Mouse (Mus musculus): ENCODE data around the gene Fignl1.

Gene Fignl1

GRCm38 (mm10) chr11:11808820-11809403 lies at the start of gene Fignl1:
TSS of gene Fignl1 (minus strand) at chr11:11808962.
- peak; percentile 90 for DNase-seq

- no peak for DNase-seq
These were observed 48.2 kb upstream of the Fignl1 start for GRCm38 (mm10) chr11:11856959-11857358.

GRCm38 (mm10) chr11:11855685-11856131 lies 46.9 kb upstream of the Fignl1 start:
- no peak for DNase-seq

GRCm38 (mm10) chr11:11855061-11855672 lies 46.4 kb upstream of the Fignl1 start:
- no peak for DNase-seq

GRCm38 (mm10) chr11:11853731-11854461 lies 45.1 kb upstream of the Fignl1 start:
- no peak for DNase-seq

- no peak for DNase-seq
These were observed 43.3 kb upstream of the Fignl1 start for GRCm38 (mm10) chr11:11851957-11852505.

GRCm38 (mm10) chr11:11850476-11851267 lies 41.9 kb upstream of the Fignl1 start:
- DNase-seq: no peak

GRCm38 (mm10) chr11:11849513-11850311 lies 41.0 kb upstream of the Fignl1 start:
- DNase-seq: no peak

- DNase-seq: no peak
These were observed 39.7 kb upstream of the Fignl1 start for GRCm38 (mm10) chr11:11848467-11848866.

GRCm38 (mm10) chr11:11845044-11845443 lies 36.3 kb upstream of the Fignl1 start:
- DNase-seq: no peak

- DNase-seq: peak; percentile 33
These were observed 35.7 kb upstream of the Fignl1 start for GRCm38 (mm10) chr11:11844367-11844971.

- no peak for DNase-seq
These were observed 32.8 kb upstream of the Fignl1 start for GRCm38 (mm10) chr11:11841590-11841989.

GRCm38 (mm10) chr11:11840746-11841145 lies 32.0 kb upstream of the Fignl1 start:
- DNase-seq: no peak

GRCm38 (mm10) chr11:11839874-11840273 lies 31.1 kb upstream of the Fignl1 start:
- no peak for DNase-seq

- DNase-seq: no peak
These were observed 28.6 kb upstream of the Fignl1 start for GRCm38 (mm10) chr11:11837384-11837783.

- no peak for DNase-seq
These were observed 28.1 kb upstream of the Fignl1 start for GRCm38 (mm10) chr11:11836713-11837370.

GRCm38 (mm10) chr11:11836262-11836661 lies 27.5 kb upstream of the Fignl1 start:
- DNase-seq: no peak

- no peak for DNase-seq
These were observed 27.0 kb upstream of the Fignl1 start for GRCm38 (mm10) chr11:11835791-11836190.

GRCm38 (mm10) chr11:11835361-11835760 lies 26.6 kb upstream of the Fignl1 start:
- no peak for DNase-seq

- no peak for DNase-seq
These were observed 24.3 kb upstream of the Fignl1 start for GRCm38 (mm10) chr11:11833100-11833499.

GRCm38 (mm10) chr11:11832755-11833084 lies 24.0 kb upstream of the Fignl1 start:
- DNase-seq: no peak

All from layer of hippocampus, adult 9-11 months (tissue).